Mouse (Mus musculus): ENCODE data around the gene Bmp7. TPM values are rescaled to one million over a fixed set of nuclear protein-coding genes. Genes with fewer than 3 reads are reported as not detected.

Gene Bmp7
- 15.2 and 15.9 TPM in 2 replicates for total RNA-seq (2021)
- long read RNA-seq, experiment 1, transcript Bmp7-201 (7 exons, 3,670 nt) = major isoform, 28 of 35 reads
- long read RNA-seq, experiment 1, partial matches to known transcripts = 3 of 35 reads
- long read RNA-seq, experiment 1, other reads (novel, unspliced or antisense) = 4 of 35 reads
- long read RNA-seq, experiment 2, transcript Bmp7-201 (7 exons, 3,670 nt) = major isoform, 18 of 21 reads
- long read RNA-seq, experiment 2, partial matches to known transcripts = 0 of 21 reads
- long read RNA-seq, experiment 2, other reads (novel, unspliced or antisense) = 3 of 21 reads

- DNase-seq = peak; percentile 85
Measured at GRCm38 (mm10) chr2:172940003-172940798, at the start of gene Bmp7. TSS of gene Bmp7 (minus strand) at chr2:172940321.

GRCm38 (mm10) chr2:172982776-172983561, 42.8 kb upstream of the Bmp7 start:
- DNase-seq = no peak

- DNase-seq = no peak
Measured at GRCm38 (mm10) chr2:172979666-172980345, 39.7 kb upstream of the Bmp7 start.

GRCm38 (mm10) chr2:172978131-172978633, 38.1 kb upstream of the Bmp7 start:
- no peak for DNase-seq

GRCm38 (mm10) chr2:172977409-172978130, 37.4 kb upstream of the Bmp7 start, which contains the start of gene Spo11:
TSS of gene Spo11 (plus strand) at chr2:172977700.
- no peak for DNase-seq

- no peak for DNase-seq
Measured at GRCm38 (mm10) chr2:172976661-172977238, 36.6 kb upstream of the Bmp7 start.

GRCm38 (mm10) chr2:172975159-172975558, 35.0 kb upstream of the Bmp7 start:
- no peak for DNase-seq

- DNase-seq = no peak
Measured at GRCm38 (mm10) chr2:172974701-172975100, 34.6 kb upstream of the Bmp7 start.

GRCm38 (mm10) chr2:172973806-172974565, 33.9 kb upstream of the Bmp7 start:
- DNase-seq = no peak

- DNase-seq = no peak
Measured at GRCm38 (mm10) chr2:172971865-172972264, 31.7 kb upstream of the Bmp7 start.

GRCm38 (mm10) chr2:172966480-172966879, 26.4 kb upstream of the Bmp7 start:
- no peak for DNase-seq

GRCm38 (mm10) chr2:172965249-172965648, 25.1 kb upstream of the Bmp7 start:
- DNase-seq = no peak

GRCm38 (mm10) chr2:172961211-172961610, 21.1 kb upstream of the Bmp7 start:
- DNase-seq = no peak

GRCm38 (mm10) chr2:172960350-172960749, 20.2 kb upstream of the Bmp7 start:
- no peak for DNase-seq

GRCm38 (mm10) chr2:172959006-172959768, 19.1 kb upstream of the Bmp7 start:
- DNase-seq = no peak

- no peak for DNase-seq
Measured at GRCm38 (mm10) chr2:172958579-172958978, 18.5 kb upstream of the Bmp7 start.

GRCm38 (mm10) chr2:172951976-172952375, 11.9 kb upstream of the Bmp7 start:
- DNase-seq = no peak

- no peak for DNase-seq
Measured at GRCm38 (mm10) chr2:172950722-172951121, 10.6 kb upstream of the Bmp7 start.

- no peak for DNase-seq
Measured at GRCm38 (mm10) chr2:172950119-172950676, 10.1 kb upstream of the Bmp7 start.

Data from adrenal gland, postnatal 14 days (tissue).